Mouse (Mus musculus) heart, embryonic 11.5 days (tissue): ENCODE results near the gene Dpf3. TPM values are rescaled to one million over a fixed set of nuclear protein-coding genes. Genes with fewer than 3 reads are reported as not detected.

Experiments
- ATAC-seq: fragments of 200-750 bp; cut with Nextera tagmentation; replicated peaks from 2 replicates; pipeline ENCODE4 v1.8.0; 2017; ENCODE audit warnings: moderate library complexity; ENCODE audit not compliant: insufficient number of reproducible peaks, low FRiP score, low TSS enrichment
- H3K27ac ChIP-seq: fragments of 300-500 bp; sonication (generic); 2 replicates; pipeline ENCODE4 v1.5.1; 2014; ENCODE audit warnings: mild to moderate bottlenecking, low read depth, low read length
- H3K27me3 ChIP-seq: fragments of 300-500 bp; sonication (generic); 2 replicates; pipeline ENCODE4 v1.6.1; 2014; ENCODE audit warnings: mild to moderate bottlenecking, low read length, mixed read lengths; ENCODE audit not compliant: control insufficient read depth, insufficient read depth
- H3K36me3 ChIP-seq: fragments of 300-500 bp; sonication (generic); 2 replicates; pipeline ENCODE4 v1.6.1; 2014; ENCODE audit warnings: mild to moderate bottlenecking, low read length, moderate library complexity, mixed read lengths; ENCODE audit not compliant: control insufficient read depth, insufficient read depth
- H3K4me1 ChIP-seq: fragments of 300-500 bp; sonication (generic); 2 replicates; pipeline ENCODE4 v1.6.1; 2014; ENCODE audit warnings: low read length; ENCODE audit not compliant: control insufficient read depth, insufficient read depth
- H3K4me2 ChIP-seq: fragments of 300-500 bp; sonication (generic); 2 replicates; pipeline ENCODE4 v1.6.1; 2014; ENCODE audit warnings: mild to moderate bottlenecking, moderate library complexity
- H3K4me3 ChIP-seq: fragments of 300-500 bp; sonication (generic); 2 replicates; pipeline ENCODE4 v1.5.1; 2014; ENCODE audit warnings: low read depth, low read length
- H3K9ac ChIP-seq: fragments of 300-500 bp; sonication (generic); 2 replicates; pipeline ENCODE4 v1.6.1; 2014; ENCODE audit warnings: mild to moderate bottlenecking, low read depth, low read length, moderate library complexity
- H3K9me3 ChIP-seq: fragments of 300-500 bp; sonication (generic); replicated peaks from 2 replicates; pipeline ENCODE4 v1.6.1; 2016; ENCODE audit warnings: low read length; ENCODE audit not compliant: control insufficient read depth
- WGBS: fragments of 180-500 bp; shearing (Covaris S2); extraction: QIAGEN DNeasy Blood & Tissue Kit; methylation state at CpG from one replicate; pipeline ENCODE4 v1.1.7; 2014; ENCODE audit not compliant: insufficient replicate concordance; 5-methylcytosine and 5-hydroxymethylcytosine counted together
- polyA plus RNA-seq: library from polyadenylated mRNA; unstranded; fragments of >200 nt; fragmentation: Nextera tagmentation; extraction: Ambion mirVana; gene quantifications from 2 replicates; pipeline ENCODE4 v1.2.1, GENCODE M21; 2014

The Dpf3 gene
- polyA plus RNA-seq, 1 experiment from 2014 or later = 29.7 TPM

DNA sequence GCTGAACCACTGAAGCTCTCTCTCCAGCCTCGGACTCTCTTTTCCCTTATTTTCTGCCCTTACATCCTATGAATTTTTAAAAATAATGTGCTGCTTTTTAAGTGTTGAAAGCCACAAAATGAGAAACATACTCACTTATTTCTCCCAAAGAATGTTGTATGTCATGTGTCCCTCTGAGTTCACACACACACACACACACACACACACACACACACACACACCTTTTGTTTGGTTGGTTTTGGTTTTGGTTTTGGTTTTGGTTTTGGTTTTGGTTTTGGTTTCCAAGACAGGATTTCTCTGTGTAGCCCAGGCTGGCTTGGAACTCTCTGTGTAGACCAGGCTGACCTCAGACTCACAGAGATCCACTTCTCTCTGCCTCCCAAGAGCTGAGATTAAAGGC, 37.0 kb downstream of the Dpf3 start:
- H3K4me2 ChIP-seq = no peak overlapping the region

DNA sequence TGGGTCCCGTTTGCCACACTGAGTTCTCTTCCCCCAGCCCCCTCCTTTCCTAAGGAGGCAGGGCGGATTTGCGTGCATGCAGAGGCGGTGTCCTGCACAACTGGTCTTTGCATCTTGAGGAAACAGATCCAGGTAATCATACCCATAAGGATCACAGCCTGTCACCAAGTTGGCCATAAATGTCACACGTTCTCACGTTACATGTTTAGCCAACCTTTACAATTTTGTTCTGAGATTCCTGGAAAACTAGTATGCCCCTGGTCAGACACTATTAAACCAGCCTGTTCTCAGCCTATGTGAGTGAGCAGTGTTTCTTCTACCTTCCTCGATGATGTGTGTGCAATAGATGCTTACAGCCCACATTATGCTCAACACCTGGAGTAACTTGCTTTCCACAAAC, 38.3 kb downstream of the Dpf3 start:
- Histone ChIP-seq H3K4me2 (no peak overlapping the region), H3K4me3 (no peak overlapping the region), H3K27me3 (no peaks in the 10 kb centered on the region), H3K27ac (no peak overlapping the region), H3K36me3 (no peaks in the 10 kb centered on the region), H3K4me1 (peaks cover 16% of the 10 kb centered on the region), H3K9me3 (no peaks in the 10 kb centered on the region), H3K9ac (no peak overlapping the region)
- WGBS = 83% methylated on average over 7 of the region's 7 CpGs
- no peak for ATAC-seq

More for the DNA sequence above, 37.0 kb downstream of the Dpf3 start:
- Histone ChIP-seq H3K27ac (no peak overlapping the region), H3K9ac (no peak overlapping the region), H3K4me1 (peaks cover 24% of the 10 kb centered on the region), H3K4me3 (no peak overlapping the region), H3K27me3 (no peaks in the 10 kb centered on the region), H3K9me3 (no peaks in the 10 kb centered on the region), H3K36me3 (no peaks in the 10 kb centered on the region)
- no peak for ATAC-seq
- 84% methylated on average over 1 of the region's 1 CpGs for WGBS

DNA sequence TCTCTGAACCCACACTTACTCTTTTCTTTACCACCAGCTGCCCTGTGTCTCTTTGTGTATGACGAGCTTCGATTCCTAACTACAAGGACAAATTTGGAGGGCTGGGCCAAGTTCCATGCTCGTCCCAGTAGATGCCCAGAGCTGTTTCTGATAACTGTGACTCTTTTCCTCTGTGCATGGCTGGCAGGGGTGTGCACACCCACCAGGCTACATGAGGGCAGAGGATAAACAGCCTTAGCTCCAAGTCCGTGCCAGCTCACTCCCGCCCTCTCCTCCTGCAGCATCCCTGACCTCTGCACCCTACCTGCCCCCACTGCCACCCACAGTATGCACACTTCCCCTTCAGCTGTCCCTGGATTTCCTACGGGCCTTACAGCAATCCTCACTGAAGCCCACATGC, 41.9 kb downstream of the Dpf3 start:
- ATAC-seq = no peak
- H3K9ac ChIP-seq = no peak overlapping the region
- peaks cover 9% of the 10 kb centered on the region for H3K4me1 ChIP-seq
- 67% methylated on average over 6 of the region's 6 CpGs for WGBS
- no peaks in the 10 kb centered on the region for H3K9me3 ChIP-seq
- H3K4me3 ChIP-seq = no peak overlapping the region
- no peak overlapping the region for H3K27ac ChIP-seq
- no peaks in the 10 kb centered on the region for H3K27me3 ChIP-seq
- no peak overlapping the region for H3K4me2 ChIP-seq
- H3K36me3 ChIP-seq = no peaks in the 10 kb centered on the region

GRCm38 (mm10) chr12:83444448-83444847, 43.1 kb downstream of the Dpf3 start:
- no peak overlapping the region for H3K4me3 ChIP-seq
- peaks cover 9% of the 10 kb centered on the region for H3K4me1 ChIP-seq
- no peaks in the 10 kb centered on the region for H3K27me3 ChIP-seq
- H3K4me2 ChIP-seq = no peak overlapping the region
- H3K27ac ChIP-seq = no peak overlapping the region
- no peak overlapping the region for H3K9ac ChIP-seq
- 91% methylated on average over 2 of the region's 2 CpGs for WGBS
- no peaks in the 10 kb centered on the region for H3K36me3 ChIP-seq
- ATAC-seq = no peak
- H3K9me3 ChIP-seq = no peaks in the 10 kb centered on the region

- 83% methylated on average over 2 of the region's 2 CpGs for WGBS
- no peaks in the 10 kb centered on the region for H3K9me3 ChIP-seq
- ATAC-seq = no peak
- no peak overlapping the region for H3K9ac ChIP-seq
- no peaks in the 10 kb centered on the region for H3K36me3 ChIP-seq
- no peak overlapping the region for H3K4me2 ChIP-seq
- no peak overlapping the region for H3K27ac ChIP-seq
- no peaks in the 10 kb centered on the region for H3K27me3 ChIP-seq
- H3K4me1 ChIP-seq = peaks cover 6% of the 10 kb centered on the region
- no peak overlapping the region for H3K4me3 ChIP-seq
Measured at GRCm38 (mm10) chr12:83438002-83438401, 49.5 kb downstream of the Dpf3 start.

DNA sequence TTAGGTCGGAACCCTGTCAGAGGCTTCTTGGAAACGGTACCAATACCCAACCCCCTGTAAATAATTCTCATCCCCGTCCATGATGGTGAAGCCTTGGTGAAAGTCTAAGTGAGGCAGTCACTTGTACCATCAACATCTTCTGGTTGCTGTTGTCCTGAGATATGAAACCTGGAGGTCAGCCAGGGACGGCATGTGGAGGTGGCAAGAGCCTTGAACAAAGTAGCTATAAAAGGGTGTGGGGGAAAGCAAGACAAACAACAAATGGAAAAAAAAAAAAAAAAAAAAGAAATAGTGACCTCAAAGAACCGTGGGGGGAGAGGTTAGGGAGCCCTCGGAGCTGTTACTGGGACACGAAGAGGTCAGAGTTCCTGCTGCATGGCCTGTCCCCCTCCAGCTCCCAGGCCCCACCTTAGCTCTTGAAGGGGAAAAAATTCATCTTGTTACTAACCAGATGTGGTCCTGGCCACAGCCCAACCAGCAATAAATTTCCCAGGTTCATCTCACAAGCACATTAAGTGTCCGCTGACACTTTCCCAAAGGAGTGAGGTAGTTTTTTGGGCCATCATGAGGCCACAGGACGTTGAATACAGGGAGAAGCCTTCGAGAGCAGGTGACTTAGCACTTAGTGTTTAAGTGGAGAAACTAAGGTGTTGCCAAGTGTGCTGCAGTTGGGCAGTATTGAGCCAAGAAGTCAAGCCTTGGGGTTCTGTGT, 53.4 kb downstream of the Dpf3 start:
- no peaks in the 10 kb centered on the region for H3K36me3 ChIP-seq
- 36% methylated on average over 10 of the region's 10 CpGs for WGBS
- H3K4me2 ChIP-seq = no peak overlapping the region
- no peaks in the 10 kb centered on the region for H3K9me3 ChIP-seq
- H3K4me1 ChIP-seq = peaks cover 13% of the 10 kb centered on the region
- H3K9ac ChIP-seq = no peak overlapping the region
- no peak overlapping the region for H3K4me3 ChIP-seq
- H3K27ac ChIP-seq = no peak overlapping the region
- ATAC-seq = no peak
- no peaks in the 10 kb centered on the region for H3K27me3 ChIP-seq

DNA sequence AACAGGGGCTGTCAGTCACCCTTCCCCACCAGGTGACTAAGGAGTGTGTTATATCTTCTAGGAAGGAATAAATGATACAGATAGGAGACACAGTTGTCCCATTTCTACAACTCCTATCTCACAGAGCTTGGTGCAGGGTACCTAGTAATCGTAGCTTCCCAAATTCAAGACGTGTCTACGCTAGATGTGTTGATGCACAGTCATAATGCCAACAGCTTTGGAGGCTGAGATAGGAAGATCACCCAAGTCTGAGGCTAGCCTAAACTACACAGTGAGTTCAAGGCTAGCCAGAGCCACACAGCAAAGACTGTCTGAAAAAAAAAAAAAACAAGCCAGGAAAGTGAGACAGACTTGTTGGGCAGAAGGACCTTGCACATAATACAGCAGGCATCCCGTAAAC, 54.1 kb downstream of the Dpf3 start:
- H3K4me3 ChIP-seq = no peak overlapping the region
- no peak overlapping the region for H3K9ac ChIP-seq
- H3K4me1 ChIP-seq = peaks cover 15% of the 10 kb centered on the region
- H3K36me3 ChIP-seq = no peaks in the 10 kb centered on the region
- no peaks in the 10 kb centered on the region for H3K9me3 ChIP-seq
- WGBS = 87% methylated on average over 4 of the region's 4 CpGs
- ATAC-seq = no peak
- H3K27me3 ChIP-seq = no peaks in the 10 kb centered on the region
- no peak overlapping the region for H3K27ac ChIP-seq
- H3K4me2 ChIP-seq = no peak overlapping the region

GRCm38 (mm10) chr12:83430207-83430606, 57.3 kb downstream of the Dpf3 start:
- ATAC-seq = no peak
- Histone ChIP-seq H3K9ac (no peak overlapping the region), H3K27me3 (no peaks in the 10 kb centered on the region), H3K4me2 (no peak overlapping the region), H3K27ac (no peak overlapping the region), H3K4me1 (peaks cover 46% of the 10 kb centered on the region), H3K4me3 (no peak overlapping the region), H3K9me3 (no peaks in the 10 kb centered on the region), H3K36me3 (no peaks in the 10 kb centered on the region)
- WGBS = 87% methylated on average over 5 of the region's 5 CpGs

- H3K36me3 ChIP-seq = no peaks in the 10 kb centered on the region
- H3K27me3 ChIP-seq = no peaks in the 10 kb centered on the region
- no peak overlapping the region for H3K27ac ChIP-seq
- H3K9ac ChIP-seq = no peak overlapping the region
- no peak overlapping the region for H3K4me3 ChIP-seq
- 43% methylated on average over 9 of the region's 9 CpGs for WGBS
- peaks cover 59% of the 10 kb centered on the region for H3K4me1 ChIP-seq
- H3K4me2 ChIP-seq = no peak overlapping the region
- H3K9me3 ChIP-seq = no peaks in the 10 kb centered on the region
- ATAC-seq = no peak
Measured at GRCm38 (mm10) chr12:83428016-83428415, 59.5 kb downstream of the Dpf3 start.
